Mouse (Mus musculus): ENCODE data around the gene Olfr666. TPM values are rescaled to one million over a fixed set of nuclear protein-coding genes. Genes with fewer than 3 reads are reported as not detected.
"Not testable (repeated sequence)": the region's sequence is repeated elsewhere in the genome, so short reads cannot be mapped to it uniquely, and the experiment has no call there.

Gene Olfr666
- polyA plus RNA-seq (2012; ENCODE audit: insufficient read depth, insufficient read length, missing spikeins): not detected in 2 replicates

DNA sequence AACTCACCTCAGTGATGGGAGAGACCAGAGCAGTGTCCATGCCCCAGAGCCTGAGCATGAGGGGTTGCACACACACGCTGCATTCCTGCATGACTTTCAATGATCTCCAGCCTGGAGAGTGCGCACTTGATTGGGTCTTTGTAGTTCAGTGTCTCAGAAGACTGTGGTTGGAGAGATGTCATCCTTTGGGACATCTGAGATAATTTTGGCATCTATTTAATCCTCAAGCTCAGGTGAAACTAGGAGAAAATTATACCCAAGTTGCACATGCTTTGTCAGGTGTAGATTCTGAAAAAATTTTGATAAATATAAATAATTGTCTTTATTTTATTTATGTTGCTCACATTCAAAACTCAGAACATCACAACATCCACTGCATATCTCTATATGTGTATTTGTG lies at the start of gene Olfr666:
Olfr666 (minus strand) TSS at position 101 of the 400 bp plus-strand sequence.
- Histone ChIP-seq H3K4me1 (ENCODE audit: control insufficient read depth, insufficient read depth, insufficient read length, low read length) (no peaks in the 10 kb centered on the region), H3K4me3 (ENCODE audit: insufficient read depth, low read depth, low read length) (no peak within 1 kb of the TSS), H3K27ac (replicated peaks; ENCODE audit: low read depth, low read length) (no peak within 1 kb of the TSS)

- no peaks in the 10 kb centered on the region for H3K4me1 ChIP-seq (ENCODE audit: control insufficient read depth, insufficient read depth, insufficient read length, low read length)
- H3K27ac ChIP-seq (replicated peaks; ENCODE audit: low read depth, low read length): no peak within 1 kb of the TSS
- no peak within 1 kb of the TSS for H3K4me3 ChIP-seq (ENCODE audit: insufficient read depth, low read depth, low read length)
These were observed 38.2 kb upstream of the Olfr666 start, which contains the start of gene Olfr669 for GRCm38 (mm10) chr7:104933940-104934339. Gene Olfr669 (plus strand): TSS chr7:104934240.

- Histone ChIP-seq H3K4me1 (ENCODE audit: control insufficient read depth, insufficient read depth, insufficient read length, low read length) (no peaks in the 10 kb centered on the region), H3K4me3 (ENCODE audit: insufficient read depth, low read depth, low read length) (no peak within 1 kb of the TSS), H3K27ac (replicated peaks; ENCODE audit: low read depth, low read length) (no peak within 1 kb of the TSS)
These were observed 32.2 kb upstream of the Olfr666 start, which contains the start of gene Olfr668 for GRCm38 (mm10) chr7:104927957-104928356. Gene Olfr668 (minus strand): TSS chr7:104928057.

GRCm38 (mm10) chr7:104921382-104921781 lies 25.6 kb upstream of the Olfr666 start, which contains the start of gene Olfr667:
Gene Olfr667 (minus strand): TSS chr7:104921482.
- Histone ChIP-seq H3K4me1 (ENCODE audit: control insufficient read depth, insufficient read depth, insufficient read length, low read length) (no peaks in the 10 kb centered on the region), H3K27ac (replicated peaks; ENCODE audit: low read depth, low read length) (no peak within 1 kb of the TSS), H3K4me3 (ENCODE audit: insufficient read depth, low read depth, low read length) (no peak within 1 kb of the TSS)

DNA sequence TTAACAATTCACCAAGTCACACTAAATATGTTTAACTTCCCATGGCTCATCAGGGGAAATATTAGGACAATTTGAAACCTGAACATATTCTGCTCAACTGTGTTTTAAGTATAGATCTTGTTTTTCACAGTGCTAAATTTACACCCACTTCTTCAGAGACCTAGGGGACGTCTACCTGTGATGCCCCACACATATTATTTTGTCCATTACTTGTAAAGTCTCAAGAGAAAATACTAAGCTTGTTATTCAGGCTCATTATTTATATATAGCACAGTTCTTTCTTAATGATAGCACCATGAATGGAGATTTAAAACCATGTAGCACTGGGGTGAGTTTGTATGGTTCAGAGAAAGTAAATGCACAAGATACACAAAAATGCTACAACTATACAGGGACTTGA lies 18.0 kb downstream of the Olfr666 start, which contains the start of gene Olfr665:
Olfr665 (plus strand) TSS at position 301 of the 400 bp plus-strand sequence.
- H3K4me1 ChIP-seq (ENCODE audit: control insufficient read depth, insufficient read depth, insufficient read length, low read length): no peaks in the 10 kb centered on the region
- H3K4me3 ChIP-seq (ENCODE audit: insufficient read depth, low read depth, low read length): no peak within 1 kb of the TSS
- H3K27ac ChIP-seq (replicated peaks; ENCODE audit: low read depth, low read length): no peak within 1 kb of the TSS

- Histone ChIP-seq H3K4me3 (ENCODE audit: insufficient read depth, low read depth, low read length) (no peak overlapping the region), H3K27ac (replicated peaks; ENCODE audit: low read depth, low read length) (no peak overlapping the region), H3K4me1 (ENCODE audit: control insufficient read depth, insufficient read depth, insufficient read length, low read length) (no peaks in the 10 kb centered on the region)
These were observed 34.4 kb downstream of the Olfr666 start for GRCm38 (mm10) chr7:104861381-104861780.

- Histone ChIP-seq H3K4me1 (ENCODE audit: control insufficient read depth, insufficient read depth, insufficient read length, low read length) (no peaks in the 10 kb centered on the region), H3K4me3 (ENCODE audit: insufficient read depth, low read depth, low read length) (no peak overlapping the region), H3K27ac (replicated peaks; ENCODE audit: low read depth, low read length) (no peak overlapping the region)
These were observed 38.1 kb downstream of the Olfr666 start for GRCm38 (mm10) chr7:104857683-104858082.

- not testable (repeated sequence) for H3K4me1 ChIP-seq (ENCODE audit: control insufficient read depth, insufficient read depth, insufficient read length, low read length); H3K4me3 ChIP-seq (ENCODE audit: insufficient read depth, low read depth, low read length); H3K27ac ChIP-seq (replicated peaks; ENCODE audit: low read depth, low read length)
These were observed 39.0 kb downstream of the Olfr666 start, which contains the start of gene Usp17la for GRCm38 (mm10) chr7:104856709-104857108. Gene Usp17la (plus strand): TSS chr7:104857009.

GRCm38 (mm10) chr7:104855248-104855750 lies 40.5 kb downstream of the Olfr666 start:
- Histone ChIP-seq H3K27ac (replicated peaks; ENCODE audit: low read depth, low read length) (no peak overlapping the region), H3K4me3 (ENCODE audit: insufficient read depth, low read depth, low read length) (no peak overlapping the region), H3K4me1 (ENCODE audit: control insufficient read depth, insufficient read depth, insufficient read length, low read length) (no peaks in the 10 kb centered on the region)

- not testable (repeated sequence) for H3K4me3 ChIP-seq (ENCODE audit: insufficient read depth, low read depth, low read length); H3K27ac ChIP-seq (replicated peaks; ENCODE audit: low read depth, low read length); H3K4me1 ChIP-seq (ENCODE audit: control insufficient read depth, insufficient read depth, insufficient read length, low read length)
These were observed 44.2 kb downstream of the Olfr666 start for GRCm38 (mm10) chr7:104851546-104851945.

GRCm38 (mm10) chr7:104843731-104844287 lies 51.9 kb downstream of the Olfr666 start:
- no peak overlapping the region for H3K4me3 ChIP-seq (ENCODE audit: insufficient read depth, low read depth, low read length)
- H3K27ac ChIP-seq (replicated peaks; ENCODE audit: low read depth, low read length): no peak overlapping the region
- H3K4me1 ChIP-seq (ENCODE audit: control insufficient read depth, insufficient read depth, insufficient read length, low read length): no peaks in the 10 kb centered on the region

GRCm38 (mm10) chr7:104842503-104842902 lies 53.2 kb downstream of the Olfr666 start, which contains the start of gene Usp17lb:
Gene Usp17lb (minus strand): TSS chr7:104842603.
- Histone ChIP-seq H3K4me3 (ENCODE audit: insufficient read depth, low read depth, low read length) (no peak within 1 kb of the TSS), H3K27ac (replicated peaks; ENCODE audit: low read depth, low read length) (no peak within 1 kb of the TSS), H3K4me1 (ENCODE audit: control insufficient read depth, insufficient read depth, insufficient read length, low read length) (no peaks in the 10 kb centered on the region)

Other genes with a start within 250 kb of the Olfr666 start
- gene Olfr658, start 248.6 kb downstream of the Olfr666 start, polyA plus RNA-seq (2012; ENCODE audit: insufficient read depth, insufficient read length, missing spikeins): not detected in 2 replicates
- gene Olfr659, start 229.2 kb downstream of the Olfr666 start, polyA plus RNA-seq (2012; ENCODE audit: insufficient read depth, insufficient read length, missing spikeins): not detected in 2 replicates
- gene Olfr661, start 209.5 kb downstream of the Olfr666 start, polyA plus RNA-seq (2012; ENCODE audit: insufficient read depth, insufficient read length, missing spikeins): not detected in 2 replicates
- gene Usp17le, start 118.5 kb downstream of the Olfr666 start, polyA plus RNA-seq (2012; ENCODE audit: insufficient read depth, insufficient read length, missing spikeins): not detected in 2 replicates
- gene Usp17lb, start 53.3 kb downstream of the Olfr666 start, polyA plus RNA-seq (2012; ENCODE audit: insufficient read depth, insufficient read length, missing spikeins): not detected in 2 replicates
- gene Usp17la, start 38.9 kb downstream of the Olfr666 start, polyA plus RNA-seq (2012; ENCODE audit: insufficient read depth, insufficient read length, missing spikeins): not detected in 2 replicates
- gene Olfr665, start 17.9 kb downstream of the Olfr666 start, polyA plus RNA-seq (2012; ENCODE audit: insufficient read depth, insufficient read length, missing spikeins): not detected in 2 replicates
- gene Olfr667, start 25.5 kb upstream of the Olfr666 start, polyA plus RNA-seq (2012; ENCODE audit: insufficient read depth, insufficient read length, missing spikeins): not detected in 2 replicates
- gene Olfr668, start 32.1 kb upstream of the Olfr666 start, polyA plus RNA-seq (2012; ENCODE audit: insufficient read depth, insufficient read length, missing spikeins): not detected in 2 replicates
- gene Olfr669, start 38.3 kb upstream of the Olfr666 start, polyA plus RNA-seq (2012; ENCODE audit: insufficient read depth, insufficient read length, missing spikeins): not detected in 2 replicates
- not detected in 2 replicates for gene Olfr670, start 66.7 kb upstream of the Olfr666 start, polyA plus RNA-seq (2012; ENCODE audit: insufficient read depth, insufficient read length, missing spikeins)
- gene Olfr671, start 83.2 kb upstream of the Olfr666 start, polyA plus RNA-seq (2012; ENCODE audit: insufficient read depth, insufficient read length, missing spikeins): not detected in 2 replicates
- gene Olfr672, start 106.1 kb upstream of the Olfr666 start, polyA plus RNA-seq (2012; ENCODE audit: insufficient read depth, insufficient read length, missing spikeins): not detected in 2 replicates
- gene Olfr675, start 132.5 kb upstream of the Olfr666 start, polyA plus RNA-seq (2012; ENCODE audit: insufficient read depth, insufficient read length, missing spikeins): not detected in 2 replicates
- not detected in 2 replicates for gene Olfr676, start 136.7 kb upstream of the Olfr666 start, polyA plus RNA-seq (2012; ENCODE audit: insufficient read depth, insufficient read length, missing spikeins)
- gene Olfr677, start 155.4 kb upstream of the Olfr666 start, polyA plus RNA-seq (2012; ENCODE audit: insufficient read depth, insufficient read length, missing spikeins): not detected in 2 replicates
- not detected in 2 replicates for gene Olfr678, start 168.5 kb upstream of the Olfr666 start, polyA plus RNA-seq (2012; ENCODE audit: insufficient read depth, insufficient read length, missing spikeins)
- not detected in 2 replicates for gene Olfr679, start 185.3 kb upstream of the Olfr666 start, polyA plus RNA-seq (2012; ENCODE audit: insufficient read depth, insufficient read length, missing spikeins)
- gene Olfr680-ps1, start 196.9 kb upstream of the Olfr666 start, polyA plus RNA-seq (2012; ENCODE audit: insufficient read depth, insufficient read length, missing spikeins): not detected in 2 replicates
- gene Olfr681, start 220.9 kb upstream of the Olfr666 start, polyA plus RNA-seq (2012; ENCODE audit: insufficient read depth, insufficient read length, missing spikeins): not detected in 2 replicates